Mouse (Mus musculus) limb, embryonic 15.5 days (tissue): ENCODE measurements at regions not wholly inside any gene's neighbourhood (a gene's known extent, or its start where the extent isn't known, plus 50 kb on each side); places are given as distances from the start of the nearest gene placed in this dataset.

Experiments used
- ATAC-seq: fragments of 200-750 bp; cut with Nextera tagmentation; 2 replicates; pipeline ENCODE4 v1.8.0; 2017; ENCODE audit warnings: low read depth, moderate TSS enrichment; ENCODE audit not compliant: insufficient number of reproducible peaks, low FRiP score, low TSS enrichment
- H3K27ac ChIP-seq: fragments of 300-500 bp; sonication (generic); 2 replicates; pipeline ENCODE4 v1.5.1; 2015; ENCODE audit warnings: moderate library complexity, mild to moderate bottlenecking, inconsistent platforms
- H3K27me3 ChIP-seq: fragments of 300-500 bp; sonication (generic); 2 replicates; pipeline ENCODE4 v1.6.1; 2015; ENCODE audit warnings: inconsistent platforms
- H3K36me3 ChIP-seq: fragments of 300-500 bp; sonication (generic); 2 replicates; pipeline ENCODE4 v1.6.1; 2015; ENCODE audit warnings: inconsistent platforms
- H3K4me1 ChIP-seq: fragments of 300-500 bp; sonication (generic); 2 replicates; pipeline ENCODE4 v1.6.1; 2015; ENCODE audit warnings: inconsistent platforms
- H3K4me2 ChIP-seq: fragments of 300-500 bp; sonication (generic); 2 replicates; pipeline ENCODE4 v1.6.1; 2015; ENCODE audit warnings: mild to moderate bottlenecking, inconsistent platforms
- H3K4me3 ChIP-seq: fragments of 300-500 bp; sonication (generic); 2 replicates; pipeline ENCODE4 v1.5.1; 2015; ENCODE audit warnings: mild to moderate bottlenecking, inconsistent platforms
- H3K9ac ChIP-seq: fragments of 300-500 bp; sonication (generic); 2 replicates; pipeline ENCODE4 v1.6.1; 2015; ENCODE audit warnings: inconsistent platforms
- H3K9me3 ChIP-seq: fragments of 300-500 bp; sonication (generic); 2 replicates; pipeline ENCODE4 v1.6.1; 2016; ENCODE audit warnings: inconsistent platforms
- WGBS: fragments of 180-500 bp; shearing (Covaris S2); methylation state at CpG from one replicate; pipeline ENCODE4 v1.1.7; 2015; 5-methylcytosine and 5-hydroxymethylcytosine counted together

- no peaks in the 10 kb centered on the region for H3K36me3 ChIP-seq
- no peak for ATAC-seq
- peaks cover 10% of the 10 kb centered on the region for H3K4me1 ChIP-seq
- no peaks in the 10 kb centered on the region for H3K27me3 ChIP-seq
- 47% methylated on average over 6 of the region's 6 CpGs for WGBS
- no peak overlapping the region for H3K4me2 ChIP-seq
- H3K9me3 ChIP-seq = no peaks in the 10 kb centered on the region
- no peak overlapping the region for H3K27ac ChIP-seq
- no peak overlapping the region for H3K9ac ChIP-seq
- H3K4me3 ChIP-seq = no peak overlapping the region
Measured at GRCm38 (mm10) chr13:45189389-45189788, 110.9 kb downstream of the Gm9817 start.

- WGBS = 52% methylated on average over 4 of the region's 4 CpGs
- no peak overlapping the region for H3K27ac ChIP-seq
- no peaks in the 10 kb centered on the region for H3K27me3 ChIP-seq
- no peak overlapping the region for H3K4me3 ChIP-seq
- peaks cover 10% of the 10 kb centered on the region for H3K4me1 ChIP-seq
- ATAC-seq = no peak
- H3K9ac ChIP-seq = no peak overlapping the region
- no peaks in the 10 kb centered on the region for H3K9me3 ChIP-seq
- H3K36me3 ChIP-seq = no peaks in the 10 kb centered on the region
- H3K4me2 ChIP-seq = no peak overlapping the region
Measured at GRCm38 (mm10) chr13:45190151-45190550, 111.7 kb downstream of the Gm9817 start.

- no peak overlapping the region for H3K27ac ChIP-seq
- ATAC-seq = no peak
- no peak overlapping the region for H3K9ac ChIP-seq
- peak overlapping the region; percentile 30 for H3K4me2 ChIP-seq
- no peaks in the 10 kb centered on the region for H3K9me3 ChIP-seq
- H3K4me1 ChIP-seq = peaks cover 6% of the 10 kb centered on the region; the same call in 1 of the 2 replicates
- H3K4me3 ChIP-seq = no peak overlapping the region
- no peaks in the 10 kb centered on the region for H3K27me3 ChIP-seq
- H3K36me3 ChIP-seq = no peaks in the 10 kb centered on the region
- 31% methylated on average over 8 of the region's 8 CpGs for WGBS
Measured at GRCm38 (mm10) chr13:45192079-45192478, 113.6 kb downstream of the Gm9817 start.

- Histone ChIP-seq H3K4me2 (no peak overlapping the region), H3K36me3 (no peaks in the 10 kb centered on the region), H3K27ac (no peak overlapping the region), H3K4me3 (no peak overlapping the region), H3K9me3 (no peaks in the 10 kb centered on the region), H3K4me1 (no peaks in the 10 kb centered on the region), H3K27me3 (no peaks in the 10 kb centered on the region), H3K9ac (no peak overlapping the region)
- WGBS = 68% methylated on average over 2 of the region's 2 CpGs
- ATAC-seq = no peak
Measured at GRCm38 (mm10) chr13:45195562-45195961, 117.1 kb downstream of the Gm9817 start.

- Histone ChIP-seq H3K36me3 (no peaks in the 10 kb centered on the region), H3K9me3 (no peaks in the 10 kb centered on the region), H3K4me3 (no peak overlapping the region), H3K4me1 (no peaks in the 10 kb centered on the region), H3K27ac (no peak overlapping the region), H3K9ac (no peak overlapping the region), H3K4me2 (no peak overlapping the region), H3K27me3 (no peaks in the 10 kb centered on the region)
- no peak for ATAC-seq
Measured at GRCm38 (mm10) chr13:45196363-45196762, 117.9 kb downstream of the Gm9817 start.

- no peak overlapping the region for H3K27ac ChIP-seq
- no peak overlapping the region for H3K4me2 ChIP-seq
- no peaks in the 10 kb centered on the region for H3K9me3 ChIP-seq
- H3K9ac ChIP-seq = no peak overlapping the region
- no peak overlapping the region for H3K4me3 ChIP-seq
- no peak for ATAC-seq
- H3K27me3 ChIP-seq = no peaks in the 10 kb centered on the region
- no peaks in the 10 kb centered on the region for H3K4me1 ChIP-seq
- no peaks in the 10 kb centered on the region for H3K36me3 ChIP-seq
- WGBS = 77% methylated on average over 9 of the region's 9 CpGs
Measured at GRCm38 (mm10) chr13:45200511-45201120, 122.1 kb downstream of the Gm9817 start.

- no peak overlapping the region for H3K9ac ChIP-seq
- no peak overlapping the region for H3K4me2 ChIP-seq
- H3K4me3 ChIP-seq = no peak overlapping the region
- no peaks in the 10 kb centered on the region for H3K36me3 ChIP-seq
- H3K27me3 ChIP-seq = no peaks in the 10 kb centered on the region
- no peaks in the 10 kb centered on the region for H3K4me1 ChIP-seq
- ATAC-seq = no peak
- no peak overlapping the region for H3K27ac ChIP-seq
- no peaks in the 10 kb centered on the region for H3K9me3 ChIP-seq
- WGBS = 61% methylated on average over 6 of the region's 6 CpGs
Measured at GRCm38 (mm10) chr13:45204856-45205255, 126.4 kb downstream of the Gm9817 start.

- Histone ChIP-seq H3K4me2 (no peak overlapping the region), H3K9me3 (no peaks in the 10 kb centered on the region), H3K27ac (no peak overlapping the region), H3K9ac (no peak overlapping the region), H3K4me1 (peaks cover 6% of the 10 kb centered on the region; the same call in 1 of the 2 replicates), H3K27me3 (no peaks in the 10 kb centered on the region), H3K4me3 (no peak overlapping the region), H3K36me3 (no peaks in the 10 kb centered on the region)
- WGBS = 73% methylated on average over 5 of the region's 5 CpGs
- ATAC-seq = no peak
Measured at GRCm38 (mm10) chr13:45208540-45209197, 130.2 kb downstream of the Gm9817 start.

- Histone ChIP-seq H3K9ac (no peak overlapping the region), H3K9me3 (no peaks in the 10 kb centered on the region), H3K4me2 (no peak overlapping the region), H3K4me1 (peaks cover 6% of the 10 kb centered on the region; the same call in 1 of the 2 replicates), H3K36me3 (no peaks in the 10 kb centered on the region), H3K4me3 (no peak overlapping the region), H3K27me3 (no peaks in the 10 kb centered on the region), H3K27ac (no peak overlapping the region)
- WGBS = 64% methylated on average over 9 of the region's 9 CpGs
- no peak for ATAC-seq
Measured at GRCm38 (mm10) chr13:45211241-45211640, 132.7 kb downstream of the Gm9817 start.

- H3K4me2 ChIP-seq = no peak overlapping the region
- H3K4me1 ChIP-seq = peaks cover 6% of the 10 kb centered on the region; the same call in 1 of the 2 replicates
- H3K9me3 ChIP-seq = no peaks in the 10 kb centered on the region
- no peak overlapping the region for H3K27ac ChIP-seq
- H3K9ac ChIP-seq = no peak overlapping the region
- H3K27me3 ChIP-seq = no peaks in the 10 kb centered on the region
- H3K36me3 ChIP-seq = no peaks in the 10 kb centered on the region
- 16% methylated on average over 5 of the region's 5 CpGs for WGBS
- no peak for ATAC-seq
- H3K4me3 ChIP-seq = no peak overlapping the region
Measured at GRCm38 (mm10) chr13:45213116-45213834, 134.8 kb downstream of the Gm9817 start.

GRCm38 (mm10) chr13:45218251-45218650 is 139.8 kb downstream of the Gm9817 start:
- H3K4me2 ChIP-seq = no peak overlapping the region
- no peak overlapping the region for H3K27ac ChIP-seq
- ATAC-seq = no peak
- WGBS = 90% methylated on average over 4 of the region's 4 CpGs
- no peak overlapping the region for H3K4me3 ChIP-seq
- no peaks in the 10 kb centered on the region for H3K36me3 ChIP-seq
- no peak overlapping the region for H3K9ac ChIP-seq
- H3K4me1 ChIP-seq = peaks cover 4% of the 10 kb centered on the region; the same call in 1 of the 2 replicates
- no peaks in the 10 kb centered on the region for H3K27me3 ChIP-seq
- H3K9me3 ChIP-seq = no peaks in the 10 kb centered on the region

- H3K9me3 ChIP-seq = no peaks in the 10 kb centered on the region
- no peaks in the 10 kb centered on the region for H3K36me3 ChIP-seq
- whole genome bisulfite sequencing = 49% methylated on average over 3 of the region's 3 CpGs
- H3K9ac ChIP-seq = no peak overlapping the region
- no peaks in the 10 kb centered on the region for H3K4me1 ChIP-seq
- ATAC-seq = no peak
- no peaks in the 10 kb centered on the region for H3K27me3 ChIP-seq
- H3K4me2 ChIP-seq = no peak overlapping the region
- no peak overlapping the region for H3K4me3 ChIP-seq
- H3K27ac ChIP-seq = no peak overlapping the region
Measured at GRCm38 (mm10) chr13:45219671-45220070, 141.2 kb downstream of the Gm9817 start.
